Mouse (Mus musculus): Measurements from ENCODE around the gene Gm3020. TPM values are rescaled to one million over a fixed set of nuclear protein-coding genes. Genes with fewer than 3 reads are reported as not detected.

The Gm3020 gene
- polyA plus RNA-seq (2012; ENCODE audit: low replicate concordance) = not detected in 2 replicates

DNA sequence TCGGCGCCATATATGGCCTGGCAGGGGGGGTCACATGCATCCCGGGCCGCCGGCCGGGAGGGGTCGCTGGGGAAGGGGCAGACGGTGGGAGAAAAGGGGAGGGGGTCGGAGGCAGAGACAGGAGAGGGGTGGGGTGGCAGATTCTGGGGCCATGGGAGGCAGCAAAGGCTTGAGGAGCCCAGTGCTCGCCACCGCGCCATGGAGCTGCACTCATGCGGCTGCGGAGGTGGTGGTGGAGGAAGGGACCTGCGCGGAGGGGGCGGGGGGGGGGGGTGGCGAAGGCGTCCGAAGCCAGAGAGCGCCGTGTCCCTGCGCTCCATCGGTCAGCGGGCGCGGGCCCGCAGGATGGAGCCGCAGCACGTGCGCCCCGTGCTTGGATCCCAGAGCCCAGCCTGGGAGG, at the start of gene Gm3020:
TSS of gene Gm3020 (plus strand) at position 301 of the 400 bp plus-strand sequence.

GRCm38 (mm10) chr14:3634212-3634611, 17.6 kb upstream of the Gm3020 start, which contains the start of gene Gm3012:
TSS of gene Gm3012 (plus strand) at chr14:3634512.

DNA sequence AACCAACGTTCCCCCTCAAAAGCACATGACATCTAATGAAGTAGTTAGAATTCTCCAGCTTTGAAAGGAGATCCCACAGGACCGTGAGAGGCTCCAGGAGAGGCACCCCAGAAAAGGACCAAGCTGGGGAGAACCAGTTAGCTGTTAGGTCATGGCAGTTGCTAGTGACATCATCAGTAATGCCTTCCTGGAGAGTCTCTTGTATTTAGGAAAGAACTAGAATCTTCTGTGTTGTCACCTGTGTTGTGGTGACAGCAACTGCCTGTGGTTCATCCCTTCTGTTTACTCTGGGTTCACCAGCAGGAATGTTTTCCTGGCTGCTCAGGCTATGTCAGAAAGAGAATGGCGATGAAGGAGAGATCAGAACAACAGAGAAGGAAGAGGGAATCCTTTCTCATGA, 36.7 kb downstream of the Gm3020 start, which contains the start of gene Gm3043:
TSS of gene Gm3043 (plus strand) at position 301 of the 400 bp plus-strand sequence.

Other genes with a start within 250 kb of the Gm3020 start
- not detected in 2 replicates for gene Gm10409, start 239.4 kb upstream of the Gm3020 start, polyA plus RNA-seq (2012; ENCODE audit: low replicate concordance)
- gene Gm3005, start 223.9 kb upstream of the Gm3020 start, polyA plus RNA-seq (2012; ENCODE audit: low replicate concordance) = not detected in 2 replicates
- not detected in 2 replicates for gene Gm10408, start 202.7 kb upstream of the Gm3020 start, polyA plus RNA-seq (2012; ENCODE audit: low replicate concordance)
- not detected in 2 replicates for gene Gm3012, start 17.5 kb upstream of the Gm3020 start, polyA plus RNA-seq (2012; ENCODE audit: low replicate concordance)
- not detected in 2 replicates for gene Gm3043, start 36.8 kb downstream of the Gm3020 start, polyA plus RNA-seq (2012; ENCODE audit: low replicate concordance)
- not detected in 2 replicates for gene Gm3002, start 158.0 kb downstream of the Gm3020 start, polyA plus RNA-seq (2012; ENCODE audit: low replicate concordance)
- not detected in 2 replicates for gene Gm3033, start 194.2 kb downstream of the Gm3020 start, polyA plus RNA-seq (2012; ENCODE audit: low replicate concordance)
- gene Gm2916, start 232.1 kb downstream of the Gm3020 start, polyA plus RNA-seq (2012; ENCODE audit: low replicate concordance) = not detected in 2 replicates

All from leukemia stem cell, adult 10-12 weeks (primary cell).